ENCODE assay signal across 11 mouse cellular contexts in the genomic region with DNA sequence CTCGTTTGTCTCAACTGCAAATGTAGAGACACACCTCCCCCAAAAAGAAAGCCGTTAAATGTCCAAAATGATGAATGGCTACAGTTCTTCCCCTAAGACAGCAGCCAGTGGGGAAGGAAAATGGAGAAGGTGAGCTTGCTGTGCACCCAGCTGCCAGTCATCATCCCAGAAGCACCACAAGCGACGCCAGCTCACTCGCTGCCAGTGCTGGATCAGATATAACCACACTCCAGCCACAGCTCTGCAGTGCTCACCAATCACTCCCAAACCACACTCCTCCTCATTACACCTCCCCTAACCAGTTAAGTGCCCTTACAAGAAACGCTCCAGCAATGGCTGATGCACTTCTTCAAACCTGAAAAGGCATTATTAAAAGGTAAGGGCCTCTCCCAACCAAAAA.
DNase-seq lines count a peak whose midpoint lies in the region; ATAC-seq lines count a peak whose summit lies in the region.
"Had no signal": no experiment of that assay in that cellular context is flagged by ENCODE, and none has a peak within 500 bp of the region (broad histone marks: within the 10 kb centered on the region; RNA-seq: fewer than 3 reads in every experiment).

No protein-coding gene starts in this region.

- WGBS in hindbrain, embryonic 11.5 days: 33% methylated on average over 6 of the region's 6 CpGs
- 58% methylated on average over 6 of the region's 6 CpGs for WGBS in hindbrain, embryonic 10.5 days
- WGBS in embryonic facial prominence, embryonic 13.5 days: 47% methylated on average over 6 of the region's 6 CpGs

- H3K9ac ChIP-seq in hindbrain, embryonic 11.5 days (ENCODE audit: low read depth, low read length): no peak overlapping the region
- no peak overlapping the region for H3K9ac ChIP-seq in embryonic facial prominence, embryonic 13.5 days
- H3K9ac ChIP-seq: liver, embryonic 15.5 days had no signal

- no peaks in the 10 kb centered on the region for H3K36me3 ChIP-seq in hindbrain, embryonic 11.5 days (ENCODE audit: control insufficient read depth, insufficient read depth, low read length)
- peaks cover 11% of the 10 kb centered on the region; the same call in 1 of the 2 replicates for H3K36me3 ChIP-seq in hindbrain, embryonic 10.5 days
- H3K36me3 ChIP-seq in embryonic facial prominence, embryonic 13.5 days: no peaks in the 10 kb centered on the region; the same call in 1 of the 2 replicates
- no peaks in the 10 kb centered on the region for H3K36me3 ChIP-seq in megakaryocyte, embryonic 14.5 days (replicated peaks; ENCODE audit: low read length)
- H3K36me3 ChIP-seq: G1E; liver, embryonic 15.5 days had no signal

- H3K9me3 ChIP-seq in hindbrain, embryonic 11.5 days (ENCODE audit: control insufficient read depth, low read length): no peaks in the 10 kb centered on the region
- H3K9me3 ChIP-seq in hindbrain, embryonic 10.5 days: no peaks in the 10 kb centered on the region
- no peaks in the 10 kb centered on the region for H3K9me3 ChIP-seq in embryonic facial prominence, embryonic 13.5 days
- H3K9me3 ChIP-seq in megakaryocyte, embryonic 14.5 days: peaks cover 3% of the 10 kb centered on the region; the same call in 1 of the 2 replicates
- H3K9me3 ChIP-seq: G1E; liver, embryonic 15.5 days had no signal

- no peak for ATAC-seq in hindbrain, embryonic 11.5 days (ENCODE audit: low FRiP score)
- no peak for ATAC-seq in embryonic facial prominence, embryonic 13.5 days (ENCODE audit: insufficient number of reproducible peaks, insufficient read depth, low FRiP score, low TSS enrichment, low read depth)

- H3K4me2 ChIP-seq in hindbrain, embryonic 11.5 days (replicated peaks; ENCODE audit: low read depth, low read length): no peak overlapping the region
- H3K4me2 ChIP-seq in embryonic facial prominence, embryonic 13.5 days: no peak overlapping the region
- H3K4me2 ChIP-seq: liver, embryonic 15.5 days had no signal

- H3K4me3 ChIP-seq in hindbrain, embryonic 11.5 days (ENCODE audit: low read depth, low read length): no peak overlapping the region
- H3K4me3 ChIP-seq in hindbrain, embryonic 10.5 days: no peak overlapping the region
- H3K4me3 ChIP-seq in embryonic facial prominence, embryonic 13.5 days: no peak overlapping the region
- H3K4me3 ChIP-seq in megakaryocyte, embryonic 14.5 days (replicated peaks): peak overlapping the region; percentile 76
- H3K4me3 ChIP-seq: liver, embryonic 15.5 days had no signal

- 0 out of 2 replicates have a peak overlapping the region, but pooled peaks have one; percentile 8 for H3K27ac ChIP-seq in hindbrain, embryonic 11.5 days (ENCODE audit: low read depth, low read length)
- no peak overlapping the region for H3K27ac ChIP-seq in hindbrain, embryonic 10.5 days
- peak overlapping the region; percentile 28; the same call in 1 of the 2 replicates for H3K27ac ChIP-seq in embryonic facial prominence, embryonic 13.5 days
- H3K27ac ChIP-seq: liver, embryonic 15.5 days had no signal

- no peak for DNase-seq in hindbrain, embryonic 11.5 days (ENCODE audit: low spot score)
- no peak for DNase-seq in hindbrain, embryonic 10.5 days (ENCODE audit: low spot score)
- DNase-seq in 416B (ENCODE audit: low read depth): peak; percentile 93
- no peak for DNase-seq in kidney, postnatal 4 days
- no peak for DNase-seq in cerebellum, adult 8-10 months
- DNase-seq: cerebellum, adult 9-10 months; heart, postnatal 36 days had no signal

- H3K27me3 ChIP-seq in hindbrain, embryonic 11.5 days (ENCODE audit: control insufficient read depth, insufficient read depth, low read length): no peaks in the 10 kb centered on the region
- no peaks in the 10 kb centered on the region for H3K27me3 ChIP-seq in hindbrain, embryonic 10.5 days (ENCODE audit: insufficient read depth, poor library complexity, severe bottlenecking)
- no peaks in the 10 kb centered on the region for H3K27me3 ChIP-seq in embryonic facial prominence, embryonic 13.5 days
- H3K27me3 ChIP-seq in megakaryocyte, embryonic 14.5 days (replicated peaks): peaks cover 24% of the 10 kb centered on the region
- H3K27me3 ChIP-seq: liver, embryonic 15.5 days had no signal

- 0 out of 2 replicates have a peak, but pooled peaks cover 3% of the 10 kb centered on the region for H3K4me1 ChIP-seq in hindbrain, embryonic 11.5 days (replicated peaks; ENCODE audit: control insufficient read depth, insufficient read depth, low read length)
- H3K4me1 ChIP-seq in hindbrain, embryonic 10.5 days (replicated peaks): peaks cover 45% of the 10 kb centered on the region
- H3K4me1 ChIP-seq in embryonic facial prominence, embryonic 13.5 days: peaks cover 29% of the 10 kb centered on the region
- H3K4me1 ChIP-seq in megakaryocyte, embryonic 14.5 days: peaks cover 19% of the 10 kb centered on the region
- H3K4me1 ChIP-seq: liver, embryonic 15.5 days had no signal
